Comparison of ENCODE assay signal across 29 mouse cellular contexts in genomic region chr5:73888391-73888790, GRCm38 (mm10).
A peak's percentile ranks its signal among the peaks of the same experiment; 100 is the strongest.
DNase-seq lines count a peak whose midpoint lies in the region; ATAC-seq and TF ChIP-seq lines count a peak whose summit lies in the region.
"Had no signal": no experiment of that assay in that cellular context is flagged by ENCODE, and none has a peak within 500 bp of the region (broad histone marks: within the 10 kb centered on the region; RNA-seq: fewer than 3 reads in every experiment).

No protein-coding gene starts in this region.

- ATAC-seq in kidney, postnatal 0 days (replicated peaks; ENCODE audit: low FRiP score, low read depth) = no peak
- no peak for ATAC-seq in midbrain, embryonic 14.5 days (ENCODE audit: low FRiP score, low TSS enrichment)
- ATAC-seq: activated CD4-positive, CD25-positive, alpha-beta regulatory T cell, adult 4 months; forebrain, embryonic 13.5 days; forebrain, embryonic 16.5 days; intestine, postnatal 0 days; Patski had no signal

- 0 out of 2 replicates have a peak, but pooled peaks cover 4% of the 10 kb centered on the region for H3K4me1 ChIP-seq in kidney, postnatal 0 days (replicated peaks; ENCODE audit: insufficient read depth, low read length)
- no peaks in the 10 kb centered on the region for H3K4me1 ChIP-seq in midbrain, embryonic 14.5 days (ENCODE audit: control insufficient read depth, insufficient read depth, low read length)
- H3K4me1 ChIP-seq: forebrain, embryonic 13.5 days; heart, embryonic 15.5 days had no signal

- no peak overlapping the region for H3K27ac ChIP-seq in kidney, postnatal 0 days
- no peak overlapping the region for H3K27ac ChIP-seq in midbrain, embryonic 14.5 days (replicated peaks; ENCODE audit: low read depth, low read length)
- H3K27ac ChIP-seq: forebrain, embryonic 10.5 days; forebrain, embryonic 13.5 days; heart, embryonic 15.5 days; hindbrain, embryonic 10.5 days; hindbrain, embryonic 14.5 days had no signal

- no peaks in the 10 kb centered on the region for H3K9me3 ChIP-seq in kidney, postnatal 0 days (replicated peaks; ENCODE audit: low read length)
- H3K9me3 ChIP-seq in midbrain, embryonic 14.5 days (ENCODE audit: control insufficient read depth, low read length) = no peaks in the 10 kb centered on the region
- H3K9me3 ChIP-seq: forebrain, embryonic 13.5 days; G1E; heart, embryonic 15.5 days; hindbrain, embryonic 10.5 days had no signal

- H3K4me3 ChIP-seq in kidney, postnatal 0 days (replicated peaks; ENCODE audit: low read depth, low read length) = no peak overlapping the region
- no peak overlapping the region for H3K4me3 ChIP-seq in midbrain, embryonic 14.5 days (replicated peaks; ENCODE audit: low read depth, low read length)
- H3K4me3 ChIP-seq: forebrain, embryonic 10.5 days; forebrain, embryonic 13.5 days; heart, embryonic 15.5 days; hindbrain, embryonic 10.5 days had no signal

- no peaks in the 10 kb centered on the region for H3K27me3 ChIP-seq in kidney, postnatal 0 days (ENCODE audit: insufficient read depth, low read length)
- H3K27me3 ChIP-seq in midbrain, embryonic 14.5 days (ENCODE audit: control insufficient read depth, insufficient read depth, low read length) = no peaks in the 10 kb centered on the region
- H3K27me3 ChIP-seq: CH12.LX; forebrain, embryonic 13.5 days; heart, embryonic 15.5 days; Patski had no signal

- H3K9ac ChIP-seq in kidney, postnatal 0 days (ENCODE audit: low read depth, low read length) = no peak overlapping the region
- no peak overlapping the region for H3K9ac ChIP-seq in midbrain, embryonic 14.5 days (replicated peaks; ENCODE audit: low read length)
- H3K9ac ChIP-seq: forebrain, embryonic 13.5 days; heart, embryonic 15.5 days; hindbrain, embryonic 14.5 days had no signal

- H3K4me2 ChIP-seq in kidney, postnatal 0 days (ENCODE audit: low read length) = no peak overlapping the region
- H3K4me2 ChIP-seq in midbrain, embryonic 14.5 days (ENCODE audit: low read length) = no peak overlapping the region
- H3K4me2 ChIP-seq: forebrain, embryonic 13.5 days; heart, embryonic 11.5 days; heart, embryonic 15.5 days; hindbrain, embryonic 14.5 days had no signal

- 56% methylated on average over 2 of the region's 2 CpGs for WGBS in kidney, postnatal 0 days
- 59% methylated on average over 2 of the region's 2 CpGs for WGBS in midbrain, embryonic 14.5 days

- peak; percentile 36 for DNase-seq in kidney, postnatal 0 days (ENCODE audit: low spot score)
- DNase-seq in kidney, postnatal 4 days = no peak
- DNase-seq in ZHBTc4 (ENCODE audit: low read depth, low spot score) = peak; percentile 23
- DNase-seq in mesoderm, embryonic 11.5 days (ENCODE audit: low read depth, low spot score) = peak; percentile 64
- no peak for DNase-seq in urinary bladder, postnatal 14 days (ENCODE audit: low spot score)
- no peak for DNase-seq in midbrain, embryonic 14.5 days
- DNase-seq in B cell, adult 2 months = no peak
- DNase-seq: adrenal gland, adult 8-10 months; adrenal gland, postnatal 25 days; cerebellum, adult 11-12 months; cerebellum, adult 8-10 months; cerebellum, postnatal 10 days; cerebellum, postnatal 36 days; gastrocnemius, postnatal 10 days; gastrocnemius, postnatal 36 days; heart, postnatal 10 days; heart, postnatal 36 days had no signal

- TF ChIP-seq CTCF in kidney, postnatal 0 days (IDR thresholded peaks at IDR 0.05; ENCODE audit: low read depth) = no peak

- H3K36me3 ChIP-seq in kidney, postnatal 0 days (ENCODE audit: insufficient read depth, low read length) = no peaks in the 10 kb centered on the region
- H3K36me3 ChIP-seq in midbrain, embryonic 14.5 days (ENCODE audit: control insufficient read depth, insufficient read depth, low read length) = no peaks in the 10 kb centered on the region
- H3K36me3 ChIP-seq: forebrain, embryonic 10.5 days; G1E; heart, embryonic 15.5 days; hindbrain, embryonic 10.5 days had no signal

Comparison
In these comparisons a context has a peak if more than half of its experiments do, and no peak if none do; other contexts are left out.
1. DNase-seq: peak in kidney, postnatal 0 days (single experiment), ZHBTc4 (single experiment) and mesoderm, embryonic 11.5 days (single experiment); none in kidney, postnatal 4 days (0 of 2), urinary bladder, postnatal 14 days (single experiment), midbrain, embryonic 14.5 days (single experiment) and B cell, adult 2 months (0 of 2).